Mouse (Mus musculus) urinary bladder, postnatal 25 days (tissue): ENCODE data around the gene Ssc5d.
A peak's percentile ranks its signal among the peaks of the same experiment; 100 is the strongest.

Experiments used
- DNase-seq: peaks from one replicate; pipeline ENCODE4 v3.0.0; 2022; ENCODE audit warnings: low spot score

Gene Ssc5d

DNA sequence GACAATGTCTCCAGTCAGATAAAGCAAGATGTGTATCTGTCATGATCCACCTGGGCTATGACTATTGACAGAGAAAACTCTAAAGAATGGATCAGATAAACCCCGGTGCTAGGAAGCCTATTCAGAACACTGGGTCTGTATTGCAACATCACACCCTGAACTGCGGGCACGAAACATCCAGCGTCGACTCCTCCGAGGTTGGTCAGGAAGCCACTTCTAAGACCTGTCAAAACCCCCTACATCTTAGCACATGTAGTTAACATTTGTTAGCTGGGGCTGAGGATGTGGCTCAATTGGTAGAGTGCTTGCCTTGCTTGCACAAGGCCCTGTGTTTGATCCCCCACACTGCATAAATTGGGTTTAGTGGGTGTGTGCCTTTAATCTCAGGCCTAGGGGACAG is 22.8 kb downstream of the Ssc5d start:
- no peak for DNase-seq

DNA sequence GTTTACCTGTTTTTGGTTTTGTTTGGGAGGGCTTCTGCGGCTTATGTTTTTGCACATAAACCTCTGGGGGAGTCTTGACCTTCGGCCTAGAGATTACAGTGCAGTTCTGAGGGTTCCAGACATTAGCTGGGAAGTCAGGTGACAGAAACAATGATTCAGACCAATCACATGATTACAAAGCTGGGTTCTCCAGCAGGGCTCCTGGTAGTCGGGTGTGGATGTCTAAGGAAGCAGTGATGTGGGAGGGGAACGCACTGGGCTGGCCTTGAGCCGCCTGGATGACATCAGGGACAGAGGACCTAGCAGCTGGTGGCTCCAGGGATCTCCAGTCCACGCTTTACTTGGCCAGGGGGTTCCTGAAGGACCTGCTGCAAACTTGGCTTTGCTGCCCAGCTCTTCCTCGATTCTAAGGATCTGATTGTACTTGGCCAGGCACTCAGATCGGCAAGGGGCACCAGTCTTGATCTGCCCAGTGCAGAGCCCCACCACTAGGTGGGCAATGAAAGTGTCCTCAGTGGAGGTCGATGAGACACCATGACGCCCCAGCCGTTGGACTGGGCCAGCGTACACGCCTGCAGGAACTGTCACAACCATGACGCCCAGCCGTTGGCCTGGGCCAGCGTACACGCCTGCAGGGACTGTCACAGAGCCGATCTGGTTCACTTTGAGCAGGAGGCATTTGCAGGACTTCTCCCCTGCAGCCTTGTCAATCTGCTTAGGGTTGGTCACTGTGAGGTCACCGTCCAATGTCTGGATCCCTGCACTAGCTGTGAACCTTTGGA is 25.2 kb downstream of the Ssc5d start:
- no peak for DNase-seq

DNA sequence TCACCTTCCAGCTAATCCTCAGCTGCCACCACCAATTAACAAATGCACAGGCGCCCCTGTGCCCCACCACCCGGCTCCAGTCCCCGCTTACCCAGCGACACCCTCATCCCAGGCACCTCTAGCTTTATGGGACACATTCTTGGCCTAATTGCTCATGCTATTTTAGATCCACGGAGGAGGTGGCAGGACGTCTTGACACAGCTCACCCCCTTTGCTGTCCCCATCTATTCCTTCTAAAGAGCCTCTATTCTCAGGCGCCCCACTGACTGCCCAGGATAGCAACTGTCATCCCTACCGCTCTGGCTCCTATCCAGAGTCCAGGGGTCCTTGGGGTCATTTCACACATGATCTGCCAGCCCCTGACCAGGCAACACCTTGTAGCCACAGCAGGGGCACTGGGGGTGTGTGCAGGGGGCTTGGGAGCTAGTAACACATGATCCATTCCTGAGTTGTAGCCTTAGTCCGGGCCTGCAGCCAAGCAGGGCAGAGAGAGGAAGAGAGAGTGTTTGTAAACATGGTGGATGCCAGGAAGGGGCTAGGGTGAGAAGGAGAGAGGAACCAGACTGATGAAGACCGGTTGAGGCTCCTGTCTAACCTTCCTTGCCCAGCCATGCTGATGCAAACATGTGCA is 28.3 kb downstream of the Ssc5d start:
- DNase-seq = no peak

DNA sequence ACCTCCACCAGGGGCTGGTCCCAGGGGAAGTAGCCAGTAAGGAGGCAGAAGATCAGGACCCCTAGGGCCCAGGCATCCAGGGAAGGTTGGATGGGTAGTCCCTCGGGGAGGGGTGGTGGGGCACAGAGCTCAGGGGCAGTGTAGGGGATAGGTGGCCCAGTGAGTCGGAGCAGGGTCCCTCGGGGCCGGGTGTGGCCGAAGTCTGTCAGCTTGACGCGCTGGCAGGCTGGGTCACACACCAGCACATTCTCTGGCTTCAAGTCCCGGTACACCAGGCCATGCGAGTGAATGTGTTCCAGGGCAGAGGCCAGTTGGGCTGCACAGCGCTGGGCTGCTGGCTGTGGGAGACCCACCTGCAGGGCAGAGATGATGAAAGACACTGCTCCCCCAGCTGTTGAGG is 31.8 kb downstream of the Ssc5d start:
- no peak for DNase-seq

DNA sequence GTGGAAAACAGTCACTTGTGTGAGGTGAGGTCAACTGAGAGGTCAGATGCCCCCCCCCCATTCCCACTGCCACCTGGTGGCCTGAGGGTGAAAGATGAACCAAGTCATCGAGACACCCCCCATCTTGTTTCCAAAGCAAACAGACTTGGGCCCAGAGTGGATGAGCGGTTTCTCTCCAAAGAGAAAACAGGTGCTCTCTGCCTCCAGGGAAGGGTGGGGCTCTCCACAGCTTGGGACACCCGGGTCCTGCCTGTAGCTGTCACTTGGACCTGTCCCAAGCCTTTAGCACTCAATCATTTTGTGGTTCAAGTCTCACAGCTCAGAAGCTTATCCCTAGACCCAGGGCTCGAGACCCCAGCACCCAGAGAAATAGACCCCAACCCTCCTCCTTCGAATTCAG is 37.9 kb downstream of the Ssc5d start:
- DNase-seq = no peak

DNA sequence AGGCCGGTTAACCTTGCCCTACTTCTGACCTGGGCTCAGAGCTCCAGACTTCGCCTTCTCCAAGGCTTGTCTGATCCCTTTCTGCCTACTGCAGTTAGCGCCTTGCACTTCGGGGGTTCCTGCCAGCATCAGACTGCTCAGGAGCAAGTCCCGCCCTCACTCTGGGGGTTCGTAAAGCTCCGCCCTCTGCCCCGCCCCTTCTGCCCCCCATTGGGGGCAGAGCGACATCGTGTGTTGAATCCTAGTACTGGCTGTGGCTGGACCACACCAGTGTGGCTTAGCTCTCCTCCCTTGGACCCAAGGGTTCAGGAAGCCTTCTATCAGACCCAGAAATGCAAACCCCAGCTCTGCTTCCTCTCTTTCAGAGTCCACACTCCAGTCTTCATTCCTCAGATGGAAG is 38.7 kb downstream of the Ssc5d start, which contains the start of gene Sbk2:
Gene Sbk2, minus strand, starts transcription at position 135 of the 400 bp plus-strand sequence.
- peak; percentile 75 for DNase-seq

DNA sequence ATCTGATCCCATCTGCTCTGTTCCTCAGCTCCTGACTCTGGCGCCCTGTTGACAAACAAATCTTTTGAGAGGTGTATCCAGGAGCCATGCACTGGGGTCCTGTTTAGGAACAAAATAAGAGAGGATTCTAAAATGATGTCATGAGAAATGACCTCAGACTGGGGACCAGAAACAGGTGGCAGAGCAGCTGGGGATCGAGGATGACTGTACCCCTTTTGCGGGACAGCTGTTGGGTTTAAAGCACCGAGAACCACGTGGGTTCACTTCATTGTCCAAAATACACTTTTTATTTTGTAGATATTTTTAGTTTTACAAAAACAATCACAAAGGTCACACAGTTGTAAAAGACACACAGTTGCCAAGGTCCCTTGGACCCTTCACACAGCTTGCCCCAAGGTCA is 39.4 kb downstream of the Ssc5d start:
- DNase-seq = no peak

DNA sequence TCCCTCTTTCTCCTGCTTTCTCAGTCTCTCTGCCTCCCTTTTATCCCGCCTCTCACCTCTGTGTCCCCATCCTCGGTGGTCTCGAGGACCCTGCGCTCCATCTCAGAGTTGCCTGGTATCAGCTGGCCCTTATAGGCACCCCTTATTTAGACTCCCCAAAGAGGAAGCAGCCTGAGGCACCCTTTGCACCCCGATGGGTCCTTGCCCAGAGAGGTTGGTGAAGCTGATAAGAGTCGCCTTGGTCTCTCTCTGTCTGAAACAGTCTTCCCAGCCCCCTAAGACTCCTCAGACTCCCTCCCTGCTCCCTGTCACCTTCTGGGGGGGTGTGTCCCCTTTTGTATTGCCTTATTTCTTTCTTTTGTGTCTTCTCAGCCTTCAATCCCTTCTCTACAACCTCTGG is 45.5 kb downstream of the Ssc5d start, which contains the start of gene Sbk3:
Gene Sbk3, minus strand, starts transcription at position 101 of the 400 bp plus-strand sequence.
- DNase-seq = no peak

DNA sequence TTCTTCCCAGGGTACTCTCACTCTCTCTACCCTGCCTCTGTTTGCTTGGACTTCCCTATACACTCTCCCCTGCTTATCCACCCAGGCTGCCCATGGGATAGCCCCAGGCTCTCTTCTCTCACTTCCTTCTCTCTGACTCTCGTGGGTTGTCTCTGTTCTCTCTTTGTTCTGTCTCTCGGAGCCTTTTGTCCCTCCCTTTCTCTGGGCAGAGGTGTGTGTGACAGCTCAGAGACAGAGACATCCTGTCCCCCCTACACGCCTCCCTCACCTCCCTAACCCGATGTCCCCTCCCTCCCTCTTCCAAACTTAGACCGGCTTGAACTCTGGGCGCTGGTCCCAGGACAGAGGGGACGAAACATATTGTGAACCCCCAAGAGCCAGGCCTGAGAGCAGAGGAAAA is 46.1 kb downstream of the Ssc5d start:
- no peak for DNase-seq

DNA sequence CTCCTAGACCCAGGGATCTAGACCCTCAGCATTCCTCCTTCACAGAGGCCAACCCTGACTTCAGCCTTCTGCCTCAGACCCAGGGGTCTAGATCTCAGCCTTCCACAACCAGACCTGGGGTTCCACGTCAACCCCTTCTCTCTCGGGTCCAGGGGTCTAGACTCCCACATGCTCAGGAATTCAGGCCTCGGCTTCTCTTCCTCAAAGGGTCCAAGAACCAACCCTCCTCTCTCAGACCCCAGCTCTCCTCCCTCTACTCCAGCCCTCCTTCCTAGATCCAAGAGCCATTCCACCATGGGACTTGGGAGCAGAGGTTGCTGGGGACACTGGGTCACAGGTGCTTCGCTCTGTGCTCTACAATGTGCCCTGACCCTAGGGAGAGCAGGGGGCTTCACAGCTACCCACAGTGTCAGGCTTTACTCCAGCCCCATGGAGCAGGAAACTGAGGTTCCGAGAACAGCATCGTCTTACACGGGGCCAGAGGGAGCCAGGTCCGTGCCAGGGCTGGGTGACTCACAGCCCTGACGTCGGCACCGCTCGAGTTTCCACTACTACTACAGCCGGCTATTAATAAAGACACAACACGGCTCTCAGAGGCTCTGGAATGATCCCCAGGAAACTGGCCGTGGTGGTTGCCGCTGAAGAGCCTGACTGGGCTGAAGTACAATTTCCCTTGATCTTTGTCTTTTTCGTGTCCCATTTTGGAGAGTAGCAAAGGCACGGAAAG is 46.9 kb downstream of the Ssc5d start:
- peak; percentile 24 for DNase-seq

DNA sequence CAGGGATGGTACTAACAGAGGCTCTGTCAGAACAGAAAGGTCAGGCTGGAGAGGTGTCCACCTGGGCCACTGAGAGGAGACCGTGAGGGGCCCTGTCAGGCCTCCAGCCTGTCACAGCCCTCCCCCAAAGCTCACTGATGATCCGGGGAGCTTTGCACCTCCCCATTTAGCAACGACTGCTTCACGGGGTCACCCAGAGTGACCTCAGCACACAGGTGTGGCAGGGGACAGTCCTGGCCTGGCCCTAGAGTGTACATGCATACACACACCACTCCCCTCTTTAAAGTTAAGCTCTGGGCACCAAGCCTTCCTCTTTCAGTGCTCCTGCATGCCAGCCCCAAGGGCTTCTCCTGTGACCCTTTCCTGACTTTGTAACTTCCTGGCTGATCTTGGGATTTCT is 49.9 kb downstream of the Ssc5d start:
- no peak for DNase-seq

DNA sequence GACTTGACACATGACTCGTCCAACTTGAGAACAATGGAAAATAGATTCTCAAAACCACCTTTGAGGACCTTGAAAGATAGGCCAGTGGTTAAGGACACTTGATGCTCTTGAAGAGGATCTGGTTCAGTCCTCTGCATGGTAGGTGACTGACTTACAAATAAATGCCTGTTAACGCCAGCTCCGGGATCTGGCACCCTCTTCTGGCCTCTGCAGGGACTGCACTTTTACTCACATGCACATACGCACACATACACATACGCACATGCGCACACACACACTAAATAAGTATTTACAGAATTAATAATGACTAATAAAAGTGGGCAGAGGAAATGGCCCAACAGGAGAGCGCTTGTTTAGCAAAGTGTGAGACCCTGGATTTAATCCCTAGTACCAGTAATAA is 51.2 kb downstream of the Ssc5d start:
- DNase-seq = no peak

DNA sequence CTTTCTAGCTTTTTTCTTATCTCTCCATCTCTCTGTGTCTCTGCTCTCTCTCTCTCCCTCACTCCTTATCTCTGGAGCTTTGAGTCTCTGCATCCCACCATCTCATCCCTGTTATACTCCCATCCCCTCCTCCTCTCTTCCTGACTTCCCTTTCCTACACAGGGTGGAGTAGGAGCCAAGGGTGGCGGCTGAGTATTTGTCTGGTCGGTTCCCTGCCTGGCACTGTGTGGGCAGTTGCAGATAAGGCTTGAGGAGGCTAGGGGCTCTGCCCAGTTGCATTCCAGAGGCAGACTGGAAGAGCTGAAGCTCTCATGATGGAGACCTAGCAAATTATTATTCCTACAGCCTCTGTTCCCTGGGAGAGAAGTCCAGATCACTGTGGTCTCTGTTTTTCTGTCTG is 62.7 kb downstream of the Ssc5d start:
- DNase-seq = no peak

DNA sequence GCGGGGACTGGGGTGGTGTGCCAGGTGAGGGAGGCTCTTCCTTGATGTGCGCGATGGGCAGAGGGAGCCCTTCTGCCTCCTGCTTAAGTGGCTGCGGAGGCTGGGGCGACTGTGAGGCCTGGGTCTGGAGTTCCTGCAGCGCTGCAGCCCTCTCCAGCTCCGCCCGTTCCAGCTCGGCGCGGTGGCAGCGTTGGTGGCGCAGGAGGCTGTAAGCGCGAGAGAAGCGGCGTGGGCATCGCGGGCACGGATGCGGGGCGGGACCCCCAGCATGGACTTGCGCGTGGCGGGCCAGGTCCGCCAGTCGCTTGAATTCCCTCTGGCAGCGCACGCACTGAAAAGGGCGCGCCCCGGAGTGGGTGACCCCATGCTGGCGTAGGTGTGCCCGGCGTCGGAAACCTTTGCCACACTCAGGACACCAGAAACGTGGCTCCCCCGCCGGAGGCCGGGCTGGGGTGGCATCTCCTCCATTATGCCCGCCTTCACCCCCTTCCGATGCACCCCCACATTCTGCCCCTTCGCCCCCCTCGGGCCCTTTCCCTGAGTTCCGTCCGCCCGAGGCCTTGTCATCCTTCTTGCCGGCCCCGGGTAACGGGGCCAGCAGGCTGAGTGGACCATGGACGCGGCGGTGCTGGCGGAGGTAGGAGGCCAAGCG is 67.9 kb downstream of the Ssc5d start:
- no peak for DNase-seq

DNA sequence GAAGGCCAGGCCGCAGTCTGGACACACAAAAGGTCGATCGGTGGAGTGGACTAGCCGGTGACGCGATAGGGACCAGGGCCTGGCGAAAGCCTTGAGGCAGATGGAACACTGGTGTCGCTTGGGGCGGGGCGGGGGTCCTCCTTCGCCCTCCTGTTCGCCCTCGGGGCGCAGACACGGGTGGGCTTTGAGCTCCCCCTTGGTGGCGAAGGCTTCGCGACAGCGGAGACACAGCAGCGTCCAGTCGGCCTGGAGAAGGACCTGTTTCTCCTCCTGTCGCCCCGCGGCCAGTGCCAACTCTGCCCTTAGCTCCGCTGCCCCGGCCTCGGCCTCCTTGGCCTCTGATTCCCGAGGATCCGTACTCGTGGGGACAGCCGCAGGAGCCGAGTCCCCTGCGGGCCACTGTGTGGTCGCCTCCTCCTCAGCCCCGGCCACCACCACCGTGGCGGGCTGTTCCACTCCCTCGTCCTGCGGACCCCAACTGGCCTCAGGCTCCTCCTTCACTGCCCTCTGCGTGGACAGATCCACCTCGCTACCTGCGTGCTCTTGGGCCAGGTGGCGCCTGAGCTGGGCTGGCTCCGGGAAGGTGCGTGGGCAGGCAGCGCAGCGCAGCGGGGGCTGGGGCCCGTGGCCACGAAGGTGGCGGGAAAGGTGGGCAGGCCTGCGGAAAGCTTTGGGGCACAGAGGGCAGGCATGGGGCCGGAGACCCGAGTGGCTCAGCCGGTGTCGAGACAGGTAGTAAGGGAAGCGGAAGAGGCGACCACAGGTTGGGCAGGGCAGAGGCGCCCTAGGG is 68.6 kb downstream of the Ssc5d start:
- no peak for DNase-seq
